Mouse (Mus musculus): Measurements from ENCODE around the gene Scp2d1. TPM values are rescaled to one million over a fixed set of nuclear protein-coding genes. Genes with fewer than 3 reads are reported as not detected.
"Not testable (repeated sequence)": the region's sequence is repeated elsewhere in the genome, so short reads cannot be mapped to it uniquely, and the experiment has no call there.

Gene Scp2d1
- not detected for total RNA-seq (2021)
- long read RNA-seq, result 0 reads

DNA sequence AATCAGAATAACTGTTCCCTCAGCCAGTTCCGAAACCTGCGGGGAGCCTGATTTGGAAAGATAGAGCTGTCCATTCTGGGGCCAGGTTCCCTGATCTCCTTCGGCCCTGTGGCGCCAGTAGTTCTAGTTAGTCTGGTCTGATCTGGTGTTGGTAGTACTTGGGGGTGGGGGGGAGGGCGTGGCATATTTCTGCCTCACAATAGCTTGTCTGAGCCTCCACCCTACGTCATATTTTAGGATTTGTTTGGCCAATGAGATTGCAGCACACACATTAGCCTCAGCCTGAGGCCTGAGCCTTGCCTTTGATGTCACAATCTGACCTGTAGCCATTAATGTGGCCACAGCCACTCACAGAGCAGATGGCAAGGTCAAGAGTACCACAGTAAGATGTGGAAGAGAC lies at the start of gene Scp2d1:
Gene Scp2d1, plus strand, starts transcription at position 301 of the 400 bp plus-strand sequence.
- DNase-seq (ENCODE audit: low spot score in 2 of 2), result not testable (repeated sequence)

DNA sequence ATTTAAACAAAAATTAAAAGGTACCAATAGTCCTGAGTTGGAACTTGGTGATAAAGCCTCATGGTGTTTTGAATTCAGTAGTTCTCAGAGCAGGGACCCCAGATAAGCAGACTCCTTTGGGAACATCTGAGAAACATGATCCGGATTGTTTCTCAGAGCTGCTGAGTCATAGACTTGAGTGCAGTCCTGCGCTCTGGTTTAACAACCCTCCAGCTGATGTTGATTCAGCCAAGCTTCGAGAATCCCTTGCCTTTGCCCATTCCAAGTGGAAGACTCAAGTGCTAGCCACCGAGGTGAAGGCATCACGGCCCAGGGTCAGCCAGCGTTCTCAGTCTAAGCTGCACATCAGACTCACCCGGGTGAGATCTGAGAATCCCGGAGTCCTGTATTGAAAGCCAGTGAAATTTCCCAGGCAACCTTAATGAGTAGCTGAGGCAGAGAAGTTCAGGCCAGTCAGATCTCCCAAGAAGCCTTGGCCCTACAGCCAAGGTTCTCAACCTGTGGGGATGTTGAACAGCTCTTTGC lies 48.8 kb upstream of the Scp2d1 start:
- DNase-seq (ENCODE audit: low spot score in 2 of 2), result no peak

DNA sequence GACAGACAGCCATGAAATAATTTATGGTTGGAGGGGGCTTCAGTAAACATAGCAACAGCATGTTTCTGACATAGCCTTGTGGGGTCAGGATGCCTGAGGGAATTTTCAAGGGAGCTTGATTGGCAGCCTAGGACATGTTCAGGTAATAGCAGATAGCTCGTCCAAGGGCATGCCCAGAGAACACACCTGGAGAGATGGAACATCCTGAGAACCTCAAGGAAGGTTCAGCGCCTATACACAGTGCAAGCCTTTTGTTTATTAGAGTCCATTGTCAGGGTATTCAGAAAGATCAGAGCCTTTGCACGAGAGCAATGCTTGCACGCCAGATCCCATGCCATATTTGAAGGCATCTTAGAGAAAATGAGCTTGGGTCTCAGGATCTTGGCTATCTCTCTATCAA lies 47.8 kb upstream of the Scp2d1 start:
- no peak for DNase-seq (ENCODE audit: low spot score in 2 of 2)

DNA sequence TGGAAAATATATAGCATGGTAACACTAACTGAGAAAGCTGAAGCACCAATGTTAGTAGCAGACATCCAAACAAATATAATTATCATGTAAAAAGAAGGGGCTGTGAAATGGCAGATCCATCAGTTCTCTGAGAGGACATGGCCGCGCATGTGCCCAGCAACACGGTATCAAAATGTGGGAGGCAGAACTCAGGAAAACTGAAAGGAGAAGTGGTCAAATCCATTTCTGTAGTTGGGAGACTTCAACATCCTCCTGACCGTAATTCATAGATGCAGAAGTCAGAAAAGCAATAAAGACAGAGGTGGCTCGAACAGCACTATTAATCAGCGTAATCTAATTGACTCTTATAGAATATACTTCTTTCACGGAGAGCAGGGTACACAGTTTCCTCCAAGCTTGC lies 44.2 kb upstream of the Scp2d1 start:
- DNase-seq (ENCODE audit: low spot score in 2 of 2), result no peak

DNA sequence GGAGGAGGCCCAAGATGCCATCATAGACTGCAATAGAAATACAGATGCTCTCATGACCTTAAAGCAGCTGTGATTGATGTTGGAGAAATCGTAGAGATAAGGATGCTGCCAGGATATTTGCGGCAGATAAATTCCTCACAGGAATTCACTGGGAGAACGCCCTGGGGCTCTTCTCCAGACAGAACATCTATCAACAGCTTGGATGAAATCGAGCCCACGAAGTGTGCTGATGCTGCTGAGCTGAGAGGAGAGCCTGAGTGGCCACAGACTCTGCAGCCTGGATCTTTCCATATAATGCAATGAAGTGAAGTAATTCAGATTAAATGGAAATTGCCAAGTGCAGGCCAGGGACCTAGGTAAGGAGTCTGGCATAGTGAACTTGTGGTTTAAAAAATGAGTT lies 42.7 kb upstream of the Scp2d1 start:
- no peak for DNase-seq (ENCODE audit: low spot score in 2 of 2)

DNA sequence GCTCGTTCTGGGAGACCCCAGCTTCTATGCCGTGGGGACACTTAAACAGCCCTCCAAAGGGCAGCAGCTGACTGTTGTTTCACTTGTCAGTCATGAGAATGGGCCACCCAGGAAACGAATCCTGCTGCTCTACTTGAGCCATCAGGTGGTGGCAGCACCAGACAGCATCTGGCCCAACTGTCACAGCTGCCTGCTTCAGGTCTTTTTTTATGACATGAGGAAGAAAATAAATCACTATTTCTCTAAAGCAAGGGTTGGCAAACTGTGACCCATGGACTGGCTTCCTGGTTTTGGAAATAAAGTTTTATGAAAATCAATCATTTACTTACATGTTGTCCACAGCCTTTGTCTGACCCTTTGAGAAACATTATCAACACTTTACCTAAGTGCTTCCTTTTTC lies 41.6 kb upstream of the Scp2d1 start:
- DNase-seq (ENCODE audit: low spot score in 2 of 2), result no peak

DNA sequence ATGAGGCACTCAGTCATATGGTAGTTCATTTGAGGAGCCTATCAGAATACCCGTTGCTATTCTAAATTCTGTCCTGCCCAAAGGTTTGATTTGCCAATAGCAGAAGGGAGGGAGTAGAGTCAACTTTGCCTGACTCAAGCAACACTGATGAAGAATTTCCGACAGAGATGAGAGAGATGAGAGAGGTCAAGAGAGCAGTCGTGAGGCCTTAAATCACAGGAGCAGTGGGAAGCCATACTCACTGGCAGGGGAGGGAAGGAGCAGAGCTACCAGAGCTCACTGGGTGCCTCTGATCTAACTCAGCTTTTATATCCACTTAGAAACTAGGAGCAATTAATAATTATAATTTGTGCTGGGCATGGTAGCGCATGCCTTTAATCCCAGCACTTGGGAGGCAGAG lies 41.0 kb upstream of the Scp2d1 start:
- DNase-seq (ENCODE audit: low spot score in 2 of 2), result no peak

DNA sequence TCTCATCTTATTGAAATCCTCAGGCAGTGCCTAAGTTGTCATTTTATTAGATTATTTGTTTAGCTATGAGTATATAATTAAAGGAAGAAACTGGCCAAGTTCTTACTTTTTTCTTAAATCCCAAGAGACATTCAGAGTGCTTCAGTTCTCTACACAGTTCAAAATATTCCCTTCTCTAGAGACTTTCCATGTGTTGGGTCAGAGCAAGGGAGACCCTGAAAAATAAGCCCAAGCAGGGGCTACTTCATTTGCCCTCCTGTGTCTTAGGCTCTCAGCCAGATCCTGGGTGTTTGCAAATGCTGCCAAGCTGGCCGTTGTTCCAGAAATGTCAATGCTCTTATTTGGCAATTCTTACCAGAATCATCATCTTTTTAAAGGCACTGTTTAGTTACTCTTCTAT lies 40.3 kb upstream of the Scp2d1 start:
- no peak for DNase-seq (ENCODE audit: low spot score in 2 of 2)

DNA sequence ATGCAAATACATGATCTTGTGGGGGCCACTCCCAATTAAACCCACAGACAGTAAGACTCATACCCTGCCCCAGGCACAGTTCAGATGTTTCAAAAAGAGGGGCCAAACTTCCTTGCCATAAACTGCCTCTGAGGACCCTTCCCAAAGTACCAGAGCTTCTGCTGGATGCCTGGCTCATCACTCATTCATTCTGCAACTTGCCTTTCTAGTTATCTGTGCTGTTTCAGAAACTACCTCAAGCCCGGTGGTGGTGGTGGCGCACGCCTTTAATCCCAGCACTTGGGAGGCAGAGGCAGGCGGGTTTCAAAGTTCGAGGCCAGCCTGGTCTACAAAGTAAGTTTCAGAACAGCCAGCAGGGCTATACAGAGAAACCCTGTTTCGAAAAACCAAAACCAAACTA lies 39.6 kb upstream of the Scp2d1 start:
- no peak for DNase-seq (ENCODE audit: low spot score in 2 of 2)

DNA sequence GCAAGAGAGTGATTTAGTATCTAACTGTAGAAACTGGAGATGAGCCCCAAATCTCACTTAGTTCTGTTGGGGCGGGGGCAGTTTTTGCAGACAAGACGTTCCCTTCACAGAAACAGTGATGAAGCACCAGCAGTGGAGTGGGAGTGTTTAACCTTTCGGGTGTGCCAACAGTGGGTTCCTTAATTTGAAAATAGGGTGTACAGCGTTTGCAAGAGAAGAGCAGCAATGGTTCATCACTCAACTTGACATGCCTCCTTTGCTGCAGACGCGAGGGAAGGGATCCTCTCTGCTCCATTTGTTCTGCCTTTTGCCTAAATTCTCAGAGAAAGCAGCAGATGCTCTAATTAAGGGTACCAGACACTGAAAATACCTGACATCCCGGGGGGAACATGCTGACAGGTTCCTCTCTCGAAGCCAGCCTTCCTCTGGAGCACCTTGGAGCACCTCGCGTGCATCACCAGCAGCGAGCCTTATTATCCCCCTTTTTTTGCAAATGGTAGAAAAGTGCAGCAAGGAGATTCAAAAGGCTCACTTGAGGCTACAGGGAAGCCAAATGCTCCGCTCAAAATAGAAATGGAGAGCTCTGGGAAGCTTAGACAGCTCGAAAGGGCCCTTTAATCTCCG lies 31.7 kb upstream of the Scp2d1 start:
- DNase-seq (ENCODE audit: low spot score in 2 of 2), result peak; percentile 80 to 89

DNA sequence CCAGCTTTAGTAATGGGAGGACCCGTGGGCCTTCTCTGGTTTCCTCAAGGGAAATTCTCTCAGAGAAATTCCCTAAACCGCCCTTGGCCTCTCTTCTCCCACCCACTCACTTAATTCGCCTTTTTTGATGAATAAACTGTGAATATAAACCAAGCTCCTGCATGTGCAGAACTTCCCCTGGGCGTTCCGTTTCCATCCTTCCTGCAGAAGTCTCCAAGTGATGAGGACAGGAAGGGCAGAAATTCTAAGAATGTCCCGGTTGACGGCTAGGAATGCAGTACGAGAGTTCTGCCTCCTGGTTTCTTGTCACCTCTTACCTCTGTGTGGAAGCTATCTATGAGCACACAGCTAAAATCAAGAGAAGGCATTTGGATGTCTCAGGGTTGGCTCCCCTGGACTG lies 25.9 kb upstream of the Scp2d1 start:
- DNase-seq (ENCODE audit: low spot score in 2 of 2), result no peak

DNA sequence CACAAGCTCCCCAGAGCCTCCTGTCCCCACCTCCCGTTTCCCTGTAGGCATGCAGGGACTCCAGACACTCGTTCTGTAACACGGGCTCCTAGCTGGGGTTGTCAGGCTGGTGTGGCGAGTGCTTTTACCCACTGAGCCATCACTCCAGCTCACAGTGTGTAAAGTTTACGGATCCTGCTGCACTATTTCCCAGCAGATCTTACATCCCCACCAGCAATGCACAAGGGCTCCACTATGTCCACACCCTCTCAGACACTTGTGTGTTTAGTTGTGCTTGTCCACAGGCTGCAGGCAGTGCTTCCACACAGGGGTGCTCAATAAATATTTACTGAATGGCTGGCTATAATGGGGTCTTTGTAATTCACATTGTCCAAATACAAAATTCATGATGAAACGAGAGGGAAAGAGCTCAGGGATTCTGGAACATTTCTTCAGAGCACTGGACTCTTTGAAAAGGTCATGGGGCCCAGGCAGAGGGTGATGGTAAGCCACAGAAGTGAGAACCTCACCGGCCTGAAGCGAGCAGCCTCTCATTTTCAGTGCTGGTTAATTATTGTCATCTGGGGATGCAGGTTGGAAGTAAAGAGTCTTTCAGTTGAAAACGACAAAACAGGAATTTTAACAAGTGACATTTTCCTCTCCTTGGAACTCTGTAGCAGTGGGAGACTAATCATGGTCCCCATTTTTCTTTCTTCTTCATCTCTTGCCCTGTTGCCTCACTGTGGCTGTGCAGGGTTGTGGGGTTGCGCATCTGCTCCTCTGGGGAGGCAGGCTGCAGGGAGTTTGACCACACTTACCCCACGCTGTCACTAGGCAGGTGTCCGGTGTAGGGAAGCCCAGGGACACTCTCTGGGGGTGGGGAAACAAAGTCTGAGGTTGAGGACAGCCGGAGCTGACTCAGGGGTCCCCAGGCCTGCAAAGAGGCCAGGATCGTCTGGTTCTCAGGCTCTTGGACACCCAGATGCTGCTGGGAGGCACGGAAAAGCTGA lies 15.4 kb upstream of the Scp2d1 start:
- DNase-seq (ENCODE audit: low spot score in 2 of 2), result no peak

DNA sequence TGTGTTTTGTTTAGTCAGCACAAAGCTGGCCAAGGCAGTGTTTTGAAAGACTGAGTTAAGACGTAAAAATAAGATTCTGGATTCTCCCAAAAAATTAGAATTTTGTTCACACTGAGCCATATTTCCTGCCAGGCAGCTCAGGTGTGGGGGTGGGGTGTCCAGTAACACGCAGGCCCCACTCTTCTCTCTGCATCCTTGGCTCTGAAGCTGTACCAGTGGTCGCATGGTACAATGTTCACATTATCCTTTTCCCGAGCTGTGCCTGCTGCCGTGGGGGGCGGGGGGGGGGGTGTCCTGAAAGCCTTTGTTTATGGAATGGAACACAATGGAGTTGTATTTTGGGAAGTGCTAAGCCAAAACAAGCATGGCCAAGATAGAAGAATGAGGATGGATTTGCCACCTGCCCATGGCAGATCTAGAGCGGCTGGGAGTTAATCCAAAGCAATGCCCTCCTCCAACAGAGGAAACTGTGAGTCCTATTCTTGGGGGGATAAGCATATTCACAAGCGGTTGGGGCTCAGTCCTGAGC lies 5.1 kb downstream of the Scp2d1 start:
- DNase-seq (ENCODE audit: low spot score in 2 of 2), result peak in 1 of 2 experiments; percentile 27

DNA sequence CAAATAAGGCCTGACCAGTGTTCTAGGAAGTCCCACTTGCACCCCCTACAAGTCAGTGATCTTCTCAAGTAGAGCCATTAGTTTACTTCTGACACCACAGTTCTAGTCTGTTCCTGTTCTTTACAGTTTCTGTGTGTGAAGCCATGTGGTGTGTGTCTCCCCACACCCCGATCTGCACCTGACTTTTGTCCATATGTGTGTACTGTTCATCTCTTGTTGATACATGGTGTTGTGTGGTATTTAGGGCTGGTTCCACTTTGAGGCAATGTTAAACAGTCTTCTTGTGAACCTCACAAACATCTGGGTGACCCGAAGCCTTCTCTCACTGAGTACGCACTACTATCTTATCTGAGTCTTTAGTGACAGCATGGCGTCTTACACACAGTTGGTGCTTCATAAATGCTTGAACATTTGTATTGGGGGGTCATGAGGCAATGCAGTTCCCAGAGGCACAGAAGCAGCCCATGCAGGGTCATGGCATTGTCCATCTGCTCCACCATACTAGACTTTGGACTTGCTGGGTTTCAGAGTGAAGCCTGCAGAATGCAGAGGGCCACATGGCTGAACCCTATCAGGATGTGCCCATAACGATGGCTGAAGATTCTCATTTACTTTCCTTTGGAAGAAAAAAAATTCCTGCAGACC lies 13.3 kb downstream of the Scp2d1 start:
- DNase-seq (ENCODE audit: low spot score in 2 of 2), result no peak

DNA sequence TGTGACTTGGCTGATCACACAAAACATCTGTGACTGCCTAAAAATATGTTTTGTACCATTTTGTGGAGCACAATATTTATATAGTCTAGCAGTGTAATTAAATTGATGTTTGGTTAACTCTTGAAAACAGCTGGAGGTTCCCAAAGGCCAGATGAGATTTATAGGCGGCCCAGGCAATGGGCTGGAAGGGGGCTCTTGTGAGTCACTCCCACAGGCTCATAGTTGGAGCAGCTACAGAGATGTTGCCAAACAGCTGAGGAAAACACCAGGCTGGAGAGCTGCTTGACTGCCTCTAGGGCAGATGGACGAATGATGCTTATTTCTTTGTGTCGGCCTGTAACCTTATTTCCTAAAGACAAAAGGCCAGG lies 13.8 kb downstream of the Scp2d1 start:
- no peak for DNase-seq (ENCODE audit: low spot score in 2 of 2)

DNA sequence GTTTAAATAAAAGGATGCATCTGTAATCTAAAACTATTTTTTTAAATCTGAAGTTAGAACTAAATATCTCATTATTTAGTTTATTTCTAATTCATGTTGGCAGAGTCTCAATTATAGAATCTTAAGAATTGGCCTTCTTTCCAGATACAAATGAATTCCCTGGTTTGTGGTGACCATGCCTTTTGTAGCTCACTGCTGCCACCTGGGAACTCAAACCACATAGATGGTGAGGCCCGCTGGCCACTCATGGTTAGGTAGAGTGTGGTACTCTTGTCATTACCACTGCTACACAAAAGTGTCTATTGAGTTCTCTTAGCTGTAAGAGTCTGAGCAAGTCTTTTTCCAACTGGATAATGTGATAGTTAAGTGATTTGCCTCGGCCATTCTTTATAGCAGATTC lies 45.4 kb downstream of the Scp2d1 start:
- DNase-seq (ENCODE audit: low spot score in 2 of 2), result peak in 1 of 2 experiments; percentile 36

Other genes starting within 250 kb of the Scp2d1 start
- gene Smim26, start 229.6 kb upstream of the Scp2d1 start, total RNA-seq (2021), result 10 to 100 TPM; 60.5 to 62.2 TPM
- gene Dtd1, start 223.8 kb upstream of the Scp2d1 start, total RNA-seq (2021), result 10 to 100 TPM; 74.4 to 76.2 TPM